Mouse (Mus musculus) lung, embryonic 16.5 days (tissue): ENCODE measurements around the gene BC005537. TPM values are rescaled to one million over a fixed set of nuclear protein-coding genes. Genes with fewer than 3 reads are reported as not detected.
A peak's percentile ranks its signal among the peaks of the same experiment; 100 is the strongest.

Source experiments
- ATAC-seq: fragments of 200-750 bp; cut with Nextera tagmentation; 2 replicates; pipeline ENCODE4 v1.8.0; 2017; ENCODE audit warnings: low read depth, mild to moderate bottlenecking, moderate library complexity
- H3K27ac ChIP-seq: fragments of 300-500 bp; sonication (generic); 2 replicates; pipeline ENCODE4 v1.5.1; 2014; ENCODE audit warnings: mild to moderate bottlenecking, control low read depth, low read length
- H3K27me3 ChIP-seq: fragments of 300-500 bp; sonication (generic); 2 replicates; pipeline ENCODE4 v1.6.1; 2014; ENCODE audit warnings: low read depth, low read length, mixed read lengths; ENCODE audit not compliant: control insufficient read depth, insufficient read depth
- H3K36me3 ChIP-seq: fragments of 300-500 bp; sonication (generic); 2 replicates; pipeline ENCODE4 v1.6.1; 2014; ENCODE audit warnings: low read length; ENCODE audit not compliant: control insufficient read depth, insufficient read depth
- H3K4me1 ChIP-seq: fragments of 300-500 bp; sonication (generic); replicated peaks from 2 replicates; pipeline ENCODE4 v1.6.1; 2014; ENCODE audit warnings: low read length, mixed read lengths; ENCODE audit not compliant: control insufficient read depth, insufficient read depth
- H3K4me2 ChIP-seq: fragments of 300-500 bp; sonication (generic); 2 replicates; pipeline ENCODE4 v1.6.1; 2014; ENCODE audit warnings: low read depth, low read length, control low read depth
- H3K4me3 ChIP-seq: fragments of 300-500 bp; sonication (generic); 2 replicates; pipeline ENCODE4 v1.5.1; 2014; ENCODE audit warnings: mild to moderate bottlenecking, low read length, control low read depth
- H3K9ac ChIP-seq: fragments of 300-500 bp; sonication (generic); 2 replicates; pipeline ENCODE4 v1.6.1; 2014; ENCODE audit warnings: low read length, control low read depth
- H3K9me3 ChIP-seq: fragments of 300-500 bp; sonication (generic); 2 replicates; pipeline ENCODE4 v1.6.1; 2016; ENCODE audit warnings: low read length; ENCODE audit not compliant: control insufficient read depth
- WGBS: fragments of 180-500 bp; shearing (Covaris S2); extraction: QIAGEN DNeasy Blood & Tissue Kit; methylation state at CpG from one replicate; pipeline ENCODE4 v1.1.7; 2014; 5-methylcytosine and 5-hydroxymethylcytosine counted together
- polyA plus RNA-seq: library from polyadenylated mRNA; unstranded; fragments of >200 nt; fragmentation: Nextera tagmentation; extraction: Ambion mirVana; gene quantifications from 2 replicates; pipeline ENCODE4 v1.2.1, GENCODE M21; 2015

Gene BC005537
- polyA plus RNA-seq, 1 experiment from 2014 or later, result 12.7 TPM

DNA sequence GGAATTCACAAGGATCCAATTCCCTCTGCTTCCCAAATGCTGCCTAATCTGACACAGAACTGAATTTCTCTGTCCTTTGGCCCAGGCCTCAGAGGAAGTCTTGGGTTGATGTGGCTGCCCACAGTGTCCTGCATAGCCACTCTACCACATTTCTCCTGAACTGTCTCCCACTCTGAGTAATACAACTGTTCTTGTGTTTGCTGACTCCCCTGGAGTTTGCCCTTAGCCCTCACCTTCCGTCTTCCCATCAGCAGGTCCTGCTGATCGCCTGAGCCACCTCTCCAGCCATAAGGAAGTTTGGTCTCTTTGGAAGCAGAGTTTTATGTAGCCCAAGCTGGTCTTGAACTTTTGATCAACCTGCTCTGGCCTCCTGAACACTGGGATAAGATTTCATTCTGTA, 50.5 kb downstream of the BC005537 start:
- H3K4me2 ChIP-seq, result no peak overlapping the region
- no peaks in the 10 kb centered on the region for H3K4me1 ChIP-seq
- ATAC-seq, result no peak
- 67% methylated on average over 2 of the region's 2 CpGs for WGBS
- no peaks in the 10 kb centered on the region for H3K9me3 ChIP-seq
- H3K4me3 ChIP-seq, result no peak overlapping the region
- no peaks in the 10 kb centered on the region for H3K36me3 ChIP-seq
- H3K27ac ChIP-seq, result no peak overlapping the region
- no peak overlapping the region for H3K9ac ChIP-seq
- H3K27me3 ChIP-seq, result no peaks in the 10 kb centered on the region

DNA sequence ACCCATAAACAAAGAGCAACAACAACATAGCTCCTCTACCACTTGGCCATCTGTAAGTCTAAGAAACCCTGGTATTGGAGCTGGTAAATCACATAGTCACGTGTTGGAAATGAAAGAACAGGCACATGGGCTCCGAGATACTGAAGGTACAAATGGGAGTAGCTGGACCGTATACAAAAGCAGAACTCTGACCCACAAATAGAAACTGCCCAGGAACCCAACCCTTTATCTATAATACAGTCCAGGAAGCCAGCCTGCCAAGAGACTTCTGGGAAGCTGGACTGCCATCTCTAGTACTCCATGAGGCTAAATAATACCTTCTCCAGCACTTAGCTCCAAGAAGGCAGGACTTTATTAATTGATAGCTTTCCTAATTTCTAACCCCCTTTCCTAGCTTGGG, 51.1 kb downstream of the BC005537 start:
- no peaks in the 10 kb centered on the region for H3K36me3 ChIP-seq
- no peak overlapping the region for H3K4me3 ChIP-seq
- H3K4me2 ChIP-seq, result no peak overlapping the region
- ATAC-seq, result no peak
- no peaks in the 10 kb centered on the region for H3K27me3 ChIP-seq
- 76% methylated on average over 3 of the region's 3 CpGs for WGBS
- H3K4me1 ChIP-seq, result no peaks in the 10 kb centered on the region
- no peaks in the 10 kb centered on the region for H3K9me3 ChIP-seq
- no peak overlapping the region for H3K27ac ChIP-seq
- no peak overlapping the region for H3K9ac ChIP-seq

DNA sequence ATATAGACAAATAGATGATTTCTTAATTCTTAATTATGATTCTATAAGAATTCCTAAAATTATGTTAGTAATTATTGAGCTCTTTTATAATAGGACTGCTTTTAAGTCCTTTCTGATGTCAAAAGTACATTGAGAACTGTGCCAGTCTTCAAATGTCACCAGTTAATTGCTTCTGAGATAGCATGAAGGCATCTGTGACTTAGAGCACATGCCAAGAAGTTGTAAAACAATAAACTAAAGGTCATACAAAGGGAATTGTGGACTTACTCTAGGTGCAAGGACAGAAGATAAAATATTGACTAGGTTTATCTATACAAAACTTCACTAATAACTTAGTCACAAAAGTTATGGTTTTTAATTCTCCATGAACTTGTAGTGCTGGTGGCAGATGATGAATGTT, 57.7 kb downstream of the BC005537 start:
- H3K27me3 ChIP-seq, result no peaks in the 10 kb centered on the region
- no peak for ATAC-seq
- H3K36me3 ChIP-seq, result no peaks in the 10 kb centered on the region
- no peaks in the 10 kb centered on the region for H3K9me3 ChIP-seq
- no peak overlapping the region for H3K9ac ChIP-seq
- peaks cover 2% of the 10 kb centered on the region for H3K4me1 ChIP-seq
- no peak overlapping the region for H3K4me3 ChIP-seq
- no peak overlapping the region for H3K4me2 ChIP-seq
- H3K27ac ChIP-seq, result no peak overlapping the region

DNA sequence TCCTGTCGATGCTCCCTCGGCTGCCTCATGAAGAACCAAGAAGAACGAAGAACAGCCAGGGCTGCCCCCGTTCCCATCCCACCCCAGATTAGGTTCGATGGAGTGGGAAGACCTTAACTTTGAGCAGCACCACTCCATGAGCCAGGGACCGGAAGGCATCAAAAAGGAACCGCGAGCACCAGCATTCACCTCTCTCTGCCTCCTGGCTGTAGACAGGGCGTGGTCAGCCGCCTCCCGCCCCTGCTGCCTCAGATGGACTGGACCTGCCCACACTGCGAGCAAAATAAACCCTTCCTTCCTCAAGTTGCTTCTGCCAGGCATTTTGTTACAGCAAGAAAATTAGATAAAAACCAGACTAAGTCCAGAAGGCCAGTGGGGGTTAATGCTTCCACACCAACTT, 59.6 kb downstream of the BC005537 start:
- no peak for ATAC-seq
- Histone ChIP-seq H3K4me2 (no peak overlapping the region), H3K4me1 (peaks cover 2% of the 10 kb centered on the region), H3K9me3 (no peaks in the 10 kb centered on the region), H3K36me3 (no peaks in the 10 kb centered on the region), H3K4me3 (no peak overlapping the region), H3K9ac (no peak overlapping the region), H3K27me3 (no peaks in the 10 kb centered on the region), H3K27ac (no peak overlapping the region)
- WGBS, result 76% methylated on average over 12 of the region's 12 CpGs

DNA sequence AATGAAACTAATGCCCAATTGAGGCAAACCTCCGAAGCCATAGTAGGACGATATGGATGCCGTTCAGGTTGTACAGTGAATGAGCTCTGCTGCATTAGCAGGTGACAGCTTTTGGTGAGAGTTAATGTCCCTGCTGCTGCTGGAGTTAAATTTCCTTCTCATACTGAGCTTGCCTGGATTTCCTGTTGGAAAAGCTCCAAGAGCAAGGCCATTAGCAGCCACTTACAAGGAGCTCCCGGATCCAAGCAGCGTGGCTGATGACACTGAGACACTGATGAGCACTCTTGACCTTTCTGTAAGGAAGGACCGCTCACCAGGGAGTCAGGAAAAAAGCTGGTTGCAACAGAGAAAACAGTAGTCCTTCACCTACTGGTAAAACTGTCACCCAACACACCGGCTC, 60.6 kb downstream of the BC005537 start:
- no peak overlapping the region for H3K9ac ChIP-seq
- no peak overlapping the region for H3K4me2 ChIP-seq
- peak; percentile 43; the same call in 1 of the 2 replicates for ATAC-seq
- H3K4me1 ChIP-seq, result peaks cover 2% of the 10 kb centered on the region
- H3K27ac ChIP-seq, result no peak overlapping the region
- H3K4me3 ChIP-seq, result no peak overlapping the region
- no peaks in the 10 kb centered on the region for H3K27me3 ChIP-seq
- H3K9me3 ChIP-seq, result no peaks in the 10 kb centered on the region
- H3K36me3 ChIP-seq, result no peaks in the 10 kb centered on the region
- 34% methylated on average over 7 of the region's 7 CpGs for WGBS

DNA sequence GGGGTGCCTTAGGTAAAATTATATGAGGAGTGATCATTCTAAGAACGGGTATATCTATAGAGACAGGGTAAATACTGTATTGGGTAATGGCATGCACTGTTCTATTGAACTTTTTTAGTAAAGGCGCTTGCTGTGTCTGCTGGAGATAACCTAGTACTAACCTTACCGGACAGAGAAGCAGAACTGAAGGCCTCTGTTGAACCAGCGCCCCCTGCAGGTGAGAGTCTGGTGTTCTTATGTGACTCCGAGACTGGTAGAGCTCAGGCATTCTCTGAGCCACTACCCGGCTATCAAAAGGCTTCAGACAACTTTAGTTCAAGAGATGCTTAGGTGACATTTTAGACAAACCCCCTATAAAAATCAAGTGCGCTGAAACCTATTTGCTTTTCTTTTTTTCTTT, 61.1 kb downstream of the BC005537 start:
- no peak overlapping the region for H3K9ac ChIP-seq
- no peak overlapping the region for H3K27ac ChIP-seq
- H3K9me3 ChIP-seq, result no peaks in the 10 kb centered on the region
- 59% methylated on average over 7 of the region's 7 CpGs for WGBS
- H3K36me3 ChIP-seq, result no peaks in the 10 kb centered on the region
- no peak overlapping the region for H3K4me2 ChIP-seq
- peaks cover 2% of the 10 kb centered on the region for H3K4me1 ChIP-seq
- no peak for ATAC-seq
- H3K4me3 ChIP-seq, result no peak overlapping the region
- no peaks in the 10 kb centered on the region for H3K27me3 ChIP-seq

Other genes with a start within 250 kb of the BC005537 start
- gene Ripor2, start 219.5 kb upstream of the BC005537 start, polyA plus RNA-seq, result 4.3 and 5.0 TPM in 2 replicates
- gene Armh2, start 60.4 kb upstream of the BC005537 start, polyA plus RNA-seq, result not detected in 2 replicates
- 103 and 110 TPM in 2 replicates for gene Gmnn, start 39.7 kb upstream of the BC005537 start, polyA plus RNA-seq
- gene Acot13, start 29.9 kb downstream of the BC005537 start, polyA plus RNA-seq, result 68.7 and 74.2 TPM in 2 replicates
- gene Tdp2, start 30.0 kb downstream of the BC005537 start, polyA plus RNA-seq, result 45.8 and 52.7 TPM in 2 replicates
- gene D130043K22Rik, start 43.5 kb downstream of the BC005537 start, polyA plus RNA-seq, result 0.20 and 0.21 TPM in 2 replicates
- gene Aldh5a1, start 136.0 kb downstream of the BC005537 start, polyA plus RNA-seq, result 7.1 and 7.6 TPM in 2 replicates
- 1.7 and 1.9 TPM in 2 replicates for gene Gpld1, start 141.5 kb downstream of the BC005537 start, polyA plus RNA-seq
- 14.3 and 17.9 TPM in 2 replicates for gene Mrs2, start 218.7 kb downstream of the BC005537 start, polyA plus RNA-seq